Comparison of ENCODE assay signal across 22 mouse cellular contexts in the genomic region with DNA sequence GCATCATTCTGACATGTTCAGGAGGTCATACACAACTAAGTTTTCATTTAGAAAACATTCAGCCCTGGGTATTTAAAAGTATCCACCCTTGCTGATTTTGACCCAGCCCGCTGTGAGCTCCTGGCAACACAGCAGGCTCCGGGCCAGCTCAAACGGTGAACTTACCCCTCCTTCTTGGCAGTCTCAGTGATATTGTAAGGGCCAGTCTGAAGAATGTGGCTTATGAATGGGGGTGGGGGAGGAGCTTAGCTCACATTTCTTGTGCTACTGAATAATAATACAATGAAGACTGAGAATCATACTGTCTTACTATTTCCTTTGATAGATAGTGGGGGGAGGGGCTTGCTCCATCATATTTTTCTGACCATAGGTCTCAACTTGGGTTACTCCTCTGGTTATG.
DNase-seq lines count a peak whose midpoint lies in the region; ATAC-seq and TF ChIP-seq lines count a peak whose summit lies in the region.
"Had no signal": no experiment of that assay in that cellular context is flagged by ENCODE, and none has a peak within 500 bp of the region (broad histone marks: within the 10 kb centered on the region; RNA-seq: fewer than 3 reads in every experiment).

No protein-coding gene starts in this region.

- ATAC-seq in forebrain, embryonic 12.5 days (ENCODE audit: low FRiP score): peak; percentile 39; the same call in 1 of the 2 replicates
- ATAC-seq in forebrain, postnatal 0 days: no peak
- 0 out of 2 replicates have a peak, but pooled peaks have one; percentile 17 for ATAC-seq in midbrain, embryonic 13.5 days
- ATAC-seq in midbrain, embryonic 11.5 days (ENCODE audit: low FRiP score): no peak
- peak; percentile 56 for ATAC-seq in forebrain, embryonic 14.5 days
- ATAC-seq: activated CD4-positive, CD25-positive, alpha-beta regulatory T cell, adult 4 months; intestine, embryonic 15.5 days had no signal

- no peak for DNase-seq in forebrain, postnatal 0 days
- no peak for DNase-seq in midbrain, embryonic 11.5 days (ENCODE audit: low spot score, missing footprints)
- peak; percentile 5 to 22 for DNase-seq in adrenal gland, postnatal 36 days
- DNase-seq in forebrain, embryonic 14.5 days (ENCODE audit: low spot score): peak; percentile 69
- no peak for DNase-seq in gastrocnemius, postnatal 36 days
- DNase-seq: cerebellum, adult 9-10 months; gastrocnemius, postnatal 10 days; heart, adult 18-20 months; heart, postnatal 10 days; kidney, adult 8-10 months; kidney, postnatal 10 days; lung, postnatal 10 days; retina, postnatal 1 day had no signal

- H3K4me2 ChIP-seq in forebrain, embryonic 12.5 days: no peak overlapping the region
- H3K4me2 ChIP-seq in forebrain, postnatal 0 days (ENCODE audit: low read depth): no peak overlapping the region
- no peak overlapping the region for H3K4me2 ChIP-seq in midbrain, embryonic 13.5 days (replicated peaks)
- no peak overlapping the region for H3K4me2 ChIP-seq in midbrain, embryonic 11.5 days
- H3K4me2 ChIP-seq in forebrain, embryonic 14.5 days (ENCODE audit: low read length): no peak overlapping the region
- H3K4me2 ChIP-seq: embryonic facial prominence, embryonic 12.5 days; heart, embryonic 12.5 days; hindbrain, embryonic 14.5 days; intestine, embryonic 15.5 days; midbrain, embryonic 12.5 days had no signal

- H3K9me3 ChIP-seq in forebrain, embryonic 12.5 days: no peaks in the 10 kb centered on the region
- H3K9me3 ChIP-seq in forebrain, postnatal 0 days (ENCODE audit: low read length): no peaks in the 10 kb centered on the region
- H3K9me3 ChIP-seq in midbrain, embryonic 13.5 days: no peaks in the 10 kb centered on the region
- H3K9me3 ChIP-seq in midbrain, embryonic 11.5 days (ENCODE audit: control insufficient read depth, low read length): no peaks in the 10 kb centered on the region
- no peaks in the 10 kb centered on the region for H3K9me3 ChIP-seq in forebrain, embryonic 14.5 days (replicated peaks; ENCODE audit: control insufficient read depth, low read length)
- H3K9me3 ChIP-seq: embryonic facial prominence, embryonic 12.5 days; heart, embryonic 12.5 days; intestine, embryonic 15.5 days; midbrain, embryonic 12.5 days had no signal

- intact Hi-C loops in gastrocnemius, postnatal 36 days (cut with DNase I): no loop called here

- H3K4me1 ChIP-seq in forebrain, embryonic 12.5 days: peaks cover 21% of the 10 kb centered on the region
- no peaks in the 10 kb centered on the region for H3K4me1 ChIP-seq in forebrain, postnatal 0 days (ENCODE audit: insufficient read depth)
- H3K4me1 ChIP-seq in midbrain, embryonic 13.5 days (replicated peaks): peaks cover 20% of the 10 kb centered on the region
- H3K4me1 ChIP-seq in midbrain, embryonic 11.5 days (ENCODE audit: control insufficient read depth, insufficient read depth, low read length): no peaks in the 10 kb centered on the region
- peaks cover 11% of the 10 kb centered on the region for H3K4me1 ChIP-seq in forebrain, embryonic 14.5 days (ENCODE audit: control insufficient read depth, insufficient read depth, low read length)
- H3K4me1 ChIP-seq: embryonic facial prominence, embryonic 12.5 days; intestine, embryonic 15.5 days had no signal

- H3K27me3 ChIP-seq in forebrain, embryonic 12.5 days: no peaks in the 10 kb centered on the region
- H3K27me3 ChIP-seq in forebrain, postnatal 0 days (ENCODE audit: insufficient read depth, low read length): no peaks in the 10 kb centered on the region
- H3K27me3 ChIP-seq in midbrain, embryonic 13.5 days: no peaks in the 10 kb centered on the region
- no peaks in the 10 kb centered on the region for H3K27me3 ChIP-seq in midbrain, embryonic 11.5 days (ENCODE audit: control insufficient read depth, insufficient read depth, low read length)
- H3K27me3 ChIP-seq in forebrain, embryonic 14.5 days (replicated peaks; ENCODE audit: control insufficient read depth, insufficient read depth, low read length): no peaks in the 10 kb centered on the region
- H3K27me3 ChIP-seq: embryonic facial prominence, embryonic 12.5 days; heart, embryonic 12.5 days; intestine, embryonic 15.5 days; midbrain, embryonic 12.5 days had no signal

- no peak overlapping the region for H3K9ac ChIP-seq in forebrain, embryonic 12.5 days
- no peak overlapping the region for H3K9ac ChIP-seq in forebrain, postnatal 0 days
- no peak overlapping the region for H3K9ac ChIP-seq in midbrain, embryonic 13.5 days (replicated peaks)
- no peak overlapping the region for H3K9ac ChIP-seq in midbrain, embryonic 11.5 days (ENCODE audit: low read length)
- no peak overlapping the region for H3K9ac ChIP-seq in forebrain, embryonic 14.5 days (ENCODE audit: low read length)
- H3K9ac ChIP-seq: embryonic facial prominence, embryonic 12.5 days; heart, embryonic 12.5 days; hindbrain, embryonic 14.5 days; intestine, embryonic 15.5 days; midbrain, embryonic 12.5 days had no signal

- WGBS in forebrain, embryonic 12.5 days: 18% methylated on average over 3 of the region's 3 CpGs
- 11% methylated on average over 3 of the region's 3 CpGs for WGBS in forebrain, postnatal 0 days
- 24% methylated on average over 3 of the region's 3 CpGs for WGBS in midbrain, embryonic 13.5 days
- WGBS in midbrain, embryonic 11.5 days: 53% methylated on average over 3 of the region's 3 CpGs
- 4% methylated on average over 3 of the region's 3 CpGs for WGBS in forebrain, embryonic 14.5 days

- H3K27ac ChIP-seq in forebrain, embryonic 12.5 days: peak overlapping the region; percentile 6; the same call in 1 of the 2 replicates
- no peak overlapping the region for H3K27ac ChIP-seq in forebrain, postnatal 0 days (ENCODE audit: low read depth, low read length)
- H3K27ac ChIP-seq in midbrain, embryonic 13.5 days: no peak overlapping the region
- H3K27ac ChIP-seq in midbrain, embryonic 11.5 days (ENCODE audit: low read depth, low read length): no peak overlapping the region
- H3K27ac ChIP-seq in forebrain, embryonic 14.5 days (ENCODE audit: low read depth, low read length): no peak overlapping the region
- H3K27ac ChIP-seq: embryonic facial prominence, embryonic 12.5 days; hindbrain, embryonic 14.5 days; intestine, embryonic 15.5 days; midbrain, embryonic 12.5 days had no signal

- no peak for TF ChIP-seq CTCF in forebrain, postnatal 0 days (IDR thresholded peaks at IDR 0.05; ENCODE audit: low read depth)

- no peak overlapping the region for H3K4me3 ChIP-seq in forebrain, embryonic 12.5 days (replicated peaks)
- no peak overlapping the region for H3K4me3 ChIP-seq in forebrain, postnatal 0 days (ENCODE audit: low read depth, low read length)
- H3K4me3 ChIP-seq in midbrain, embryonic 13.5 days (replicated peaks): no peak overlapping the region
- H3K4me3 ChIP-seq in midbrain, embryonic 11.5 days (ENCODE audit: low read depth, low read length): no peak overlapping the region
- H3K4me3 ChIP-seq in forebrain, embryonic 14.5 days (ENCODE audit: low read depth, low read length): no peak overlapping the region
- H3K4me3 ChIP-seq: embryonic facial prominence, embryonic 12.5 days; erythroblast, embryonic 14.5 days; heart, embryonic 12.5 days; intestine, embryonic 15.5 days; midbrain, embryonic 12.5 days had no signal

- no peaks in the 10 kb centered on the region for H3K36me3 ChIP-seq in forebrain, embryonic 12.5 days (replicated peaks)
- H3K36me3 ChIP-seq in forebrain, postnatal 0 days (ENCODE audit: insufficient read depth): no peaks in the 10 kb centered on the region
- H3K36me3 ChIP-seq in midbrain, embryonic 13.5 days: no peaks in the 10 kb centered on the region
- H3K36me3 ChIP-seq in midbrain, embryonic 11.5 days (ENCODE audit: control insufficient read depth, insufficient read depth, low read length): no peaks in the 10 kb centered on the region
- no peaks in the 10 kb centered on the region for H3K36me3 ChIP-seq in forebrain, embryonic 14.5 days (ENCODE audit: control insufficient read depth, insufficient read depth, low read length)
- H3K36me3 ChIP-seq: embryonic facial prominence, embryonic 12.5 days; heart, embryonic 12.5 days; intestine, embryonic 15.5 days; midbrain, embryonic 12.5 days had no signal

Comparison
In these comparisons a context has a peak if more than half of its experiments do, and no peak if none do; other contexts are left out.
1. ATAC-seq: peak in forebrain, embryonic 12.5 days (single experiment), midbrain, embryonic 13.5 days (single experiment) and forebrain, embryonic 14.5 days (single experiment); none in forebrain, postnatal 0 days (single experiment) and midbrain, embryonic 11.5 days (single experiment).
2. DNase-seq: peak in adrenal gland, postnatal 36 days (2 of 2) and forebrain, embryonic 14.5 days (single experiment); none in forebrain, postnatal 0 days (single experiment), midbrain, embryonic 11.5 days (single experiment) and gastrocnemius, postnatal 36 days (0 of 2).